Mouse (Mus musculus): ENCODE results near the gene Upf3b. TPM values are rescaled to one million over a fixed set of nuclear protein-coding genes. Genes with fewer than 3 reads are reported as not detected.
"Not testable (repeated sequence)": the region's sequence is repeated elsewhere in the genome, so short reads cannot be mapped to it uniquely, and the experiment has no call there.

The Upf3b gene
- total RNA-seq, 4 experiments from 2014 or later: 7.2 to 10.5 (median 9.2) TPM

DNA sequence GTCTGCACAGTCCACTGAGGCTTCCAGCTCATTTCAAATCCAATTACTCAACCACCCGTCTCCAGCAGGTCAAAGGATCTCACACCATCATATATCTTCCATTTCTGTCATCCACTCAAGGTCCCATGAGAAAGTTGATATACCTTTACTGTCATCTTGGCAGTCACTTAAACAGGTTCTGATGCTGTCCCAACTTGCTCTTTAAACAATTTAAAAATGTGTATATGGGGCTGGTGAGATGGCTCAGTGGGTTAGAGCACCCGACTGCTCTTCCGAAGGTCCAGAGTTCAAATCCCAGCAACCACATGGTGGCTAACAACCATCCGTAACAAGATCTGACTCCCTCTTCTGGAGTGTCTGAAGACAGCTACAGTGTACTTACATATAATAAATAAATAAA, 29.8 kb downstream of the Upf3b start:
- not testable (repeated sequence) for DNase-seq (ENCODE audit: low spot score in 2 of 2)

DNA sequence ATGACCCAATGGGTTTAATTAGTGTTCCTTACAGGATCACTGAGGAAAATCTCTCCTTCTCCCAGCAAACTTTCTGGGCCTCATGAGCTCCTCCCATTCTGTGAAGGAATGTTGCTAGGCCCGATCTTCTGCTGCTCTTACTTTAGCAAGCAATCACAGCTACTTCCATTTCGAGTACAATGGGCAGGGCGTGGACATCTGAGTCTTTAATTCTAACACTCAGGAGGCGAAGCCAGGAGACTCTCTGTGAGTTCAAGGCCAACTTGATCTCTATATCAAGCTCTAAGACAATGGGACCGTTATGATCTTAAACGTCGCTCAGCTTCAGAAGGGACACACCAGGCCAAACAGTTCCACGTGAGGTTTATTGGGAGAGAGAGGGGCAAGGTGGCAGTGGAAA, 33.5 kb downstream of the Upf3b start:
- no peak for DNase-seq (ENCODE audit: low spot score in 2 of 2)

DNA sequence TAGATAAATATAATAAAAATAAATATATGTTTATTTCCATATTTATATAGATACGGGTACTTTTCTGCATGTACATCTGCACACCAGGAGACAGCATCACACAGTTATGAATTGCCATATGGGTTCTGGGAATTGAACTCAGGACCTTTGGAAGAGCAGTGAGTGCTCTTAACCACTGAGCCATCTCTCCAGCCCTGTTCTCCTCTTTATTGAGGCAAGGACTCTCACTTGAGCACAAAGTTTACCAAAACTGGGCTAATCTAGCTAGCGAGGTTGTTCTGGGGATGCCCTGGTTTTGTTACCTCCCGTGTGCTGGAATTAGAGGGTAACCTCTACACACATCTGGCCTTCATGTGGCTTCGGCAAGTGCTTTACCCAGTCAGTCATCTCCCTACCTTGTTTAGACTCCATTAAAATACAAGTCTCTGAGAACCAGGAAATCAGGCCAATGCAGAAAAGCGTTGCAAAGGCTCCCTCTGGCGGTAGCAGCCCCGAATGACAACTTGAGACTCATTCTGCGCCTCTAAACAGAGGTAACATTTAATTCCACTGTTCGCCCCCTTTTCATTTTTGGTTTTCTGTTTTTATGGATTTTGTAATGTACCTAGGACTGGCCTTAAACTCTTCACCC, 35.7 kb downstream of the Upf3b start:
- peak in 1 of 2 experiments; percentile 13 for DNase-seq (ENCODE audit: low spot score in 2 of 2)

DNA sequence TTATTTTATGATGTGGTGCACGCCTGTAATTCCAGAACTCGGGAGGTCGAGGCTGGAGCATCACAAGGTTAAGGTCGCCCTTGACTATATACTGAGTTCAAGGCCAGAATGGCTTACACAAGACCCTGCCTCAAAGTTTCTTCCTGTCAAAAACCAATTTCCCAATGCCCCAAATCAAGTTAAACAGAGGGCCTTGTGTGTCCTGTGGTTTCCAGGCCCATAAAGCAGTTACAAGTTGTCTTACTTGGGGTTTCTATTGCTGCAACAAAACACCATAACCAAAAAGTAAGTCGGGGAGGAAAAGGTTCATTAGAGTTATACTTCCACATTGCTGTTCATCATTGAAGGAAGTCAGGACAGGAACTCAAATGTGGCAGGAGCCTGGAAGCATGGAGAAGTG, 41.4 kb downstream of the Upf3b start:
- DNase-seq (ENCODE audit: low spot score in 2 of 2): no peak

DNA sequence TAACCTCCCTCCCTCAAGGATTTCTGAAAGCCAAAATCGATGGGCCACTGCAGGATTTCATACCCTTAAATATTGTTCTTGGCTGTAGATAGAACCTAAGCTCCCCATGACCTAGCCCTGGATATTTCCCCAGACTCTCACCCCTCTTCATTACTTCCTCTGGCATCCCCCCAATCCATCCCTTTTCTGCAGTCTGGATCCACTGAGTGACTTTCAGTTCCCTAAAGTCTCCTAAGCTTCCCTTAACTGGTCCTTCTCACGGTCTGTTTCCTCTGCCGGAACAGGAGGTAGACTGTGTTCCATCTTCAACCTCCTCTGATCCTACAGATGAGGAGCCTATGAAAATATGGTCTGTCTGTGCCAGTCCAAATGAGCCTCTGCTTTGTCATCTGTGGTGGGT, 42.8 kb downstream of the Upf3b start:
- DNase-seq (ENCODE audit: low spot score in 2 of 2): no peak

DNA sequence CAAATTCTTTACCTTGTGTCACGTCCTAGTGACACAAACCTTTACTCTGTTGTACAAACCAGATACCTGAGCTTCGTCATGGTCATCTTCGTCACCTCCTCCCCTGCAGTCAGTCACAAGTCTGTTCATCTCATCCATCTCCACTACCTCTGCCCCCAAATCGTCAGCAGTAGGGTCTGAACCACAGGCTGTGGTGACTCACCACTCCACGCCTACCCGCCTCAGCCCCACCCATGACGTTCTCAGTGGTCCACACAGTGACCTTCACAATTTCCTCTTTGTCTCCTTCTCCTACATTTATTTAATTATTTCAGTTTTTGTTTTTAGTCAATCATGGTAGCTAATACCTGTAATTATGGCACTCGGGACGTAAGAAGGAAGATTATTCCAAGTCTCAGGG, 46.2 kb downstream of the Upf3b start:
- DNase-seq (ENCODE audit: low spot score in 2 of 2): no peak

DNA sequence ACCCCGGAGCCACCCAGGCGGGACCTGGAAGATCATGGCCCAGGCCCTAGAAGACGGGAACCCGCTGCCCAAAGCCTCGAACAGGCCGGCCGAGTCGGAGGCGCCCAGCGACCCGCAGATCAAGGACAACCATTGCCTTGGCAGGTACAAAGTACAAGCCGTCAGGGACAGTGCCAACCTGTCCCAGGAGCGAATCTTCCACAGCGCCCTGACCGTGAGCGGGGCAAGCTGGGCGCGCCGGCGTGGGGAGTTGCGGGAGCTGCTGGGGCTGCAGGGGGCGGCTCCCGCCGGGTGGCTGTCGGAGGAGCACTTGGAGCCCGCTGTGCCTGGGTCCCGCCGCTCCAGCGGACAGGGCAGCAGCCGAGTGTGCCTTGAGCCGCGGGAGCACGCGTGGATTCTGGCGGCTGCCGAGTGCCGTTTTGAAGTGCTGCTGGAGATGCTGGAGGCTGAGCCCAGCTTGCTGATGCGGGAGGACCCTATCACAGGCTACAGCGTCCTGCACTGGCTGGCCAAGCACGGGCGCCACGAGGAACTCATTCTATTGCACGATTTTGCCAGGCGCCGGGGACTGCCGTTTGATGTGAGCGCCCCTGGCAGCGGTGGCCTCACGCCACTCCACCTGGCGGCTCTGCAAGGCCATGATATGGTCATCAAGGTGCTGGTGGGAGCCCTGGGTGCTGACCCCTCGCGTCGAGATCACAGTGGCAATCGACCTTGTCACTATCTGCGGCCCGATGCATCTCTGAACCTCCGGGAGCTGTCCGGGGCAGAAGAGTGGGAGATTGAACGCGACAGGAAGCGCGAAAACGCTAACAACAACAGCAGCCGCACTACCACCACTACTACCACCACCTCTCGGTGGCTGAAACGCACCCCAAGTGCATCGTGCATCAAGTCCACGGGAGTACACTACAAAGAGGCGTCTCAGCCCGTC, 61.0 kb downstream of the Upf3b start:
- DNase-seq (ENCODE audit: low spot score in 2 of 2): no peak

DNA sequence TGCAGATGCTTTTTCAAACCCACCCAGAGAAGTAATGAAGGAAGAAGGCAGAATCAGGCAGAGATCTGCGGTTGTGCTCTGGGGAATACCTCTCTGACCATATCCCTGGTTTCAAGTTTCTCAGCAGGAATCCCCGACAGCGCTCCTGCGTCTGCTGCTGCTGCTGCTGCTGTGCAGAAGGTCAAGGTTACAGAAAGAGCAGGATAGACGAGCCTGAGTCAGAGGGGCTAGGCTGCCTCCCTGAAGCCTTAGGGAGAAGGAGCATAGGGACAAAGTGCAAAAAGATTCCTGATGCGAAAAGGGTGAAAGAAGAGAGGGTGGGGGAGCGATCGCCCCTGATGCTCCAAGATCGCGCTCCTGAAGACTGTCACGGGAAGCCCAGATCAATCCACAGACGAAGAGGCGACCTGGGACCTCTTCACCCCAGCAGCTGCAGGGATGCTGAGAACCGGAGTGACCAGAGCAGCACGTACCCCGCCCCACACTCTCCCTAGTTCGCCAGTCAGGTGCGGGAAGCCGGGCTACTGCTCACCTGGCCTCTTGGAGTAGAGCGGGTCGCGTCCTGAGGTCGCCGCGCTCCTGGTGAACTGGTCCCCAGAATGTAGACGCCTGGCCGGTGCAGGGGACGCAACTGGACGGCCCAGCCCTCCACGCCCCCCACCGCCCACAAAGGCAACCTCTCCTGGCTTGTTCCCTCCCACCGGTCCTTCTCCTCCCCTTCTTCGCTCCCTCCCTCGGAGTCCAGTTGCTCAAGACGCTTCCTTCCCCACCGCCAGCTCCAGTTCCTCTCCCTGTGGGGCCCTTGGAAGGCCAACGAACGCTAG, 61.8 kb downstream of the Upf3b start, which contains the start of gene Sowahd:
Gene Sowahd, plus strand, starts transcription at position 780 of the 824 bp plus-strand sequence.
- no peak for DNase-seq (ENCODE audit: low spot score in 2 of 2)

DNA sequence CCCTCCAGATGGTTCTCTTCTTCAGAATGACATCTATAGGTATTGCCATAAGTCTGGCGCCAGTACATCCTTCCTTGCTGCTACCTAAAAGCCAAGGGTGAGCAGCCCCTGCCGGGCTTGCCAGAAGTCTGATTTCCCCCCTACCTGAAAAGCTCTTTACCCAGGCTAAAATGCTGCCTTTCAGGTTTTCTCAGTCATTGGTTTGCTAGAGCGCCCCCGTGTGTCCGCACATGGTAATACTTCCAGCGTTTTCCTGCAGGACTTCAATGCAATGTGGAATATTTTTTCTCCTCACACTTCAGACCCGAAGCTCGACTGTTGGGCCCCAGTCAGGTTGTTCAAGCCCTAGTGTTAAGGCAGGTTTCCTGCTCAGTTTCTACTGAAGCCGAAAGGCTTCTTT, 67.4 kb downstream of the Upf3b start:
- peak in 1 of 2 experiments; percentile 17 for DNase-seq (ENCODE audit: low spot score in 2 of 2)

Other genes with a start within 250 kb of the Upf3b start
- 10 to 100 TPM; 36.5 to 46.1 (median 38.1) TPM for gene Ube2a, start 236.4 kb downstream of the Upf3b start, total RNA-seq (2022)
- 10 to 100 TPM in 3 of 4 experiments, 1 to 10 TPM in 1; 9.5 to 14.2 (median 10.5) TPM for gene C330007P06Rik, start 236.2 kb downstream of the Upf3b start, total RNA-seq (2022)
- 1 to 10 TPM; 2.3 to 3.6 (median 2.5) TPM for gene Nkrf, start 207.4 kb downstream of the Upf3b start, total RNA-seq (2022)
- 1 to 10 TPM in 2 of 4 experiments, under 1 TPM in 2; 0.53 to 2.0 (median 0.86) TPM for gene Sept6, start 118.5 kb downstream of the Upf3b start, total RNA-seq (2022)
- gene Sowahd, start 61.5 kb downstream of the Upf3b start, total RNA-seq (2022): not detected
- gene Rpl39, start 24.9 kb downstream of the Upf3b start, total RNA-seq (2022): 100 to 1,000 TPM; 261 to 342 (median 276) TPM
- gene Nkap, start 16.5 kb upstream of the Upf3b start, total RNA-seq (2022): 1 to 10 TPM; 7.1 to 8.8 (median 7.8) TPM
- gene Akap14, start 58.5 kb upstream of the Upf3b start, total RNA-seq (2022): not detected
- 100 to 1,000 TPM; 301 to 394 (median 354) TPM for gene Ndufa1, start 80.8 kb upstream of the Upf3b start, total RNA-seq (2022)
- gene Rnf113a1, start 80.9 kb upstream of the Upf3b start, total RNA-seq (2022): 1 to 10 TPM; 2.6 to 4.4 (median 2.9) TPM
- not detected for gene Gm9, start 100.7 kb upstream of the Upf3b start, total RNA-seq (2022)
- not detected for gene Rhox1, start 111.9 kb upstream of the Upf3b start, total RNA-seq (2022)
- gene Rhox2a, start 134.7 kb upstream of the Upf3b start, total RNA-seq (2022): not detected
- gene Rhox3a, start 139.6 kb upstream of the Upf3b start, total RNA-seq (2022): not detected
- gene Rhox4a, start 155.0 kb upstream of the Upf3b start, total RNA-seq (2022): not detected

All from gastrocnemius, adult 8-10 months (tissue).